Mouse (Mus musculus) layer of hippocampus, adult 2 months (tissue): ENCODE measurements around the gene Gfi1b. TPM values are rescaled to one million over a fixed set of nuclear protein-coding genes. Genes with fewer than 3 reads are reported as not detected.

Experiments
- DNase-seq, 2 experiments: peaks; one replicate each; pipeline ENCODE4 v3.0.0; 2022; ENCODE audit warnings: low spot score in 2 of 2
- H3K27ac ChIP-seq: fragments of 200-600 bp; 2 replicates; pipeline ENCODE4 v1.8.1; 2022
- H3K4me3 ChIP-seq: fragments of 200-600 bp; 2 replicates; pipeline ENCODE4 v1.8.1; 2022; ENCODE audit warnings: mild to moderate bottlenecking
- CTCF ChIP-seq: fragments of 200-600 bp; conservative IDR thresholded peaks from 2 replicates; pipeline ENCODE4 v1.8.1; 2022; ENCODE audit warnings: antibody characterized with exemption, mild to moderate bottlenecking, moderate library complexity
- total RNA-seq, 2 experiments: library from RNA; stranded (reverse); gene quantifications; 2 replicates each; pipeline ENCODE4 v1.2.3; 2021

Gene Gfi1b
- total RNA-seq, 2 experiments from 2014 or later, result not detected

- Histone ChIP-seq H3K27ac (no peak overlapping the region), H3K4me3 (no peak overlapping the region)
- TF ChIP-seq CTCF, result no peak
- no peak for DNase-seq
Measured at GRCm38 (mm10) chr2:28618777-28619336, 2.9 kb downstream of the Gfi1b start.

- TF ChIP-seq CTCF, result no peak
Measured at GRCm38 (mm10) chr2:28617498-28618486, 4.0 kb downstream of the Gfi1b start.

GRCm38 (mm10) chr2:28616874-28617273, 4.9 kb downstream of the Gfi1b start:
- Histone ChIP-seq H3K4me3 (no peak overlapping the region), H3K27ac (no peak overlapping the region)
- no peak for TF ChIP-seq CTCF

More at GRCm38 (mm10) chr2:28617498-28618486, 4.0 kb downstream of the Gfi1b start:
- no peak for DNase-seq
- no peak overlapping the region for H3K4me3 ChIP-seq
- no peak overlapping the region for H3K27ac ChIP-seq

DNA sequence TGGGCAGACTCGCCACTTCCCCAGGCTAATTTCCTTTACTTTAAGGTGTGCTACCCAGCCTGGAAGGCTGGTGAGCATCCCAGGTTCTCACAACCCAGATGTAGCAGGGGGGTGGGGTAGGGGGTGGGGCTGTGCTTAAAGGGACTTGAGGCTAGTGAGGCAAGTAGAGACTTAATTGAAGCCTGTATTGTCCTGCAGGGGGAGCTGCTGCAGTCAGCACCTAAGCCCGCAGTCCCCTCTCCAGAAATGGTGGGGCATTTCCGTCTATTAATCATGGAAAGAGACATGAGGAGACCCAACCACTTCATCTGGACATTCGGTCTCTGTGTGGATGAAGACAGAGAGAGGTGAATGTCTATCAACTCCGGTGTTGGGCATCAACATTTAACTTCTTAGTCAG, 5.4 kb downstream of the Gfi1b start:
- no peak overlapping the region for H3K4me3 ChIP-seq
- no peak overlapping the region for H3K27ac ChIP-seq
- TF ChIP-seq CTCF, result peak; percentile 60
- no peak for DNase-seq

More at GRCm38 (mm10) chr2:28616874-28617273, 4.9 kb downstream of the Gfi1b start:
- no peak for DNase-seq

GRCm38 (mm10) chr2:28613599-28613998, 8.2 kb downstream of the Gfi1b start:
- no peak overlapping the region for H3K4me3 ChIP-seq
- DNase-seq, result no peak
- no peak for TF ChIP-seq CTCF
- no peak overlapping the region for H3K27ac ChIP-seq

DNA sequence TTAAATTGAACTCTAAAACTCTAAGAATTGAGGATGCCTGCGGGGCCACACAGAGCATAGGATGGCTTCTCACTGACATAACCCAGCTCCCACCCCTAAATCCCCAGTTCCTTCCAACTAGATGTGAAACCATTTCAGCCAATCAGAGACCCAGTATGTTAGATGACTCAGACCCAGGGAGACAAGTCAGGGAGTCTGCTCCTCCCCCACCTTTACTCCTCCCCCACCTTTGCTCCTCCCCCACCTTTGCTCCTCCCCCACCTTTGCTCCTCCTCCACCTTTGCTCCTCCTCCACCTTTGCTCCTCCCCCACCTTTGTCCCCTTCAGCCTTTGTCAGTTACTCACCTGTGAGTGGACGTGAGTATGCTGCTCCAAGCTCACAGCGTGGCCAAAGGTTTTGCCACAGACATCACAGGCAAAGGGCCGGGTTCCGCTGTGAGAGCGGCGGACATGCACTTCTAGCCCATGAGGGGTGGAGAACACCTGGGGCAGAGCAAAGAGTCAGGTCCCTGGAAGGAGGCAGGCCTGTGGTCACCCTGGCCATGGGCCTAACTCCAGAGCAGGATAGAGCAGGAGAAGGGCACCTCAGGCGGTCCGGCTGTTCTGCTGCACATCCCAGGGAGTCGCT, 9.2 kb downstream of the Gfi1b start:
- no peak overlapping the region for H3K27ac ChIP-seq
- no peak overlapping the region for H3K4me3 ChIP-seq
- no peak for DNase-seq
- no peak for TF ChIP-seq CTCF

DNA sequence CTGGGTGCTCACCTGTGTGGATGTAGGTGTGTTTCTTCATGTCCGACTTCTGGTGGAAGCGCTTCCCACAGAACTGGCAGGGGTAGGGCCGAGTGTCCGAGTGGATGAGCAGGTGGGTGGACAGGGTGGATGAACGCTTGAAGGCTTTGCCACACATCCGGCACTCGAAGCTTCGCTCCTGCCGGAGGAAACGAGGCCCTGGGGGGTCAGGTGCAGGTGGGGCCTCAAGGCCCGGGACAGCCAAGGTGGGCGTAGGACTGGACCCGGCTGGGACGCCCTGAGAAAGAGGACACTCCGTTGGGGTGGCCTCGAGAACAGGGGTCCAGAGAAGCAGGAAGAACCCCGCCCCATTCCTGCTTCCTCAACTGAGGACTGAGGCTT, 10.4 kb downstream of the Gfi1b start:
- TF ChIP-seq CTCF, result no peak
- Histone ChIP-seq H3K27ac (no peak overlapping the region), H3K4me3 (no peak overlapping the region)
- no peak for DNase-seq

GRCm38 (mm10) chr2:28610716-28611406, 10.9 kb downstream of the Gfi1b start:
- no peak for TF ChIP-seq CTCF
- no peak overlapping the region for H3K4me3 ChIP-seq
- no peak for DNase-seq
- no peak overlapping the region for H3K27ac ChIP-seq

- no peak for TF ChIP-seq CTCF
- Histone ChIP-seq H3K4me3 (no peak overlapping the region), H3K27ac (no peak overlapping the region)
- DNase-seq, result no peak
Measured at GRCm38 (mm10) chr2:28609851-28610250, 11.9 kb downstream of the Gfi1b start.

DNA sequence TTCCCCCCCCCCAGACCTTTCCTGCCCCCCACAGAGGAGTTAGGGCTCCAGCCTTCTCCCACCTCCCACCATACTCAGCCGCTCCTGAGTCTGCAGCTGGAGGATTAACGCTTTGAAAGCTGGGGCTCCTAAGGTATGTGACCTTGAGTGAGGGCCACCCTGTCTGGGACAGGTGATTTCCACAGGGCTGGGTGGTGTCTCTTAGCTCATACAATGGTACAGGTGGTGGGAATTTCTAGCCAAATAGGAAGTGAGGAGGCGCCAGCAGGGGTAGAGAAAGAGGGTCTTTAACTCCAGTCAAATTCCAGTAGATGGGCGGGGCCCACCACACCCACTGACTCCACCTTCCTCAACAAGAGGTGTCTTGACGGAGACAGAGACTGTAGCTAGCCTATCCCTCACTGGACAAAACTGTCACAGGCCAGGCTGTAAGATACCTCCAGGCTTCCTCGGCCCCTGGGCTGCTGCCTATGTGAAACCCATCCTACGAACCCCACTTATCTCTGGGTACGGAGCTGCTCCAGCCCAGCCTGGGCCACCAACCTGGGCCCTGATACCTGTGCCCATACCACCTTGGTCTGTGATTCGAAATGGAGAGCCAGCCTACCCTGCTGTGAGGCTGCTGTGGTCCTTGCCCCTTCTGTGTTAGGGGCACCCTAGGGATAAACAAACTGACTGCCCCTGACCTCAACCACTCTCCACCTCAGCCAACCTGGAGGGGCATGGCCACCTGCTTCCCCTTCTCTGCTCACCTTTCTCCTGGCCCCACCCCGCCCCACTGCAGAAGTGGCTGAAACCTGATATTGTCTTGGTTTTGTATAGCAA, 14.2 kb downstream of the Gfi1b start:
- TF ChIP-seq CTCF, result no peak
- no peak overlapping the region for H3K4me3 ChIP-seq

GRCm38 (mm10) chr2:28606601-28607340, 15.0 kb downstream of the Gfi1b start:
- no peak overlapping the region for H3K27ac ChIP-seq
- no peak overlapping the region for H3K4me3 ChIP-seq
- DNase-seq, result no peak
- peak; percentile 65 for TF ChIP-seq CTCF

More for the DNA sequence above, 14.2 kb downstream of the Gfi1b start:
- no peak for DNase-seq
- no peak overlapping the region for H3K27ac ChIP-seq
